Mouse (Mus musculus) midbrain, embryonic 14.5 days (tissue): ENCODE data around the gene Tmem41a. TPM values are rescaled to one million over a fixed set of nuclear protein-coding genes. Genes with fewer than 3 reads are reported as not detected.
"Not testable (repeated sequence)": the region's sequence is repeated elsewhere in the genome, so short reads cannot be mapped to it uniquely, and the experiment has no call there.

Experiments
- ATAC-seq: fragments of 200-750 bp; cut with Nextera tagmentation; 2 replicates; pipeline ENCODE4 v1.8.0; 2017; ENCODE audit warnings: moderate number of reproducible peaks, moderate library complexity; ENCODE audit not compliant: low FRiP score, low TSS enrichment
- DNase-seq: peaks from one replicate; pipeline ENCODE4 v3.0.0-alpha.2; 2015
- H3K27ac ChIP-seq: fragments of 300-500 bp; sonication (generic); replicated peaks from 2 replicates; pipeline ENCODE4 v1.5.1; 2014; ENCODE audit warnings: mild to moderate bottlenecking, low read depth, low read length, moderate library complexity
- H3K27me3 ChIP-seq: fragments of 300-500 bp; sonication (generic); 2 replicates; pipeline ENCODE4 v1.6.1; 2014; ENCODE audit warnings: low read length, control low read depth, mixed read lengths; ENCODE audit not compliant: control insufficient read depth, insufficient read depth
- H3K36me3 ChIP-seq: fragments of 300-500 bp; sonication (generic); 2 replicates; pipeline ENCODE4 v1.6.1; 2014; ENCODE audit warnings: low read length, control low read depth; ENCODE audit not compliant: control insufficient read depth, insufficient read depth
- H3K4me1 ChIP-seq: fragments of 300-500 bp; sonication (generic); 2 replicates; pipeline ENCODE4 v1.6.1; 2014; ENCODE audit warnings: mild to moderate bottlenecking, antibody characterized with exemption, low read length, control low read depth; ENCODE audit not compliant: control insufficient read depth, insufficient read depth
- H3K4me2 ChIP-seq: fragments of 300-500 bp; sonication (generic); 2 replicates; pipeline ENCODE4 v1.6.1; 2014; ENCODE audit warnings: mild to moderate bottlenecking, low read length, moderate library complexity
- H3K4me3 ChIP-seq: fragments of 300-500 bp; sonication (generic); replicated peaks from 2 replicates; pipeline ENCODE4 v1.5.1; 2014; ENCODE audit warnings: low read depth, low read length
- H3K9ac ChIP-seq: fragments of 300-500 bp; sonication (generic); replicated peaks from 2 replicates; pipeline ENCODE4 v1.6.1; 2014; ENCODE audit warnings: mild to moderate bottlenecking, low read length, moderate library complexity
- H3K9me3 ChIP-seq: fragments of 300-500 bp; sonication (generic); 2 replicates; pipeline ENCODE4 v1.6.1; 2016; ENCODE audit warnings: low read length, control low read depth, mixed read lengths; ENCODE audit not compliant: control insufficient read depth
- WGBS: fragments of 180-500 bp; shearing (Covaris S2); extraction: QIAGEN DNeasy Blood & Tissue Kit; methylation state at CpG from one replicate; pipeline ENCODE4 v1.1.7; 2014; 5-methylcytosine and 5-hydroxymethylcytosine counted together
- polyA plus RNA-seq: library from polyadenylated mRNA; unstranded; fragments of >200 nt; fragmentation: Nextera tagmentation; extraction: Ambion mirVana; gene quantifications from 2 replicates; pipeline ENCODE4 v1.2.1, GENCODE M21; 2014

The Tmem41a gene
- polyA plus RNA-seq, 1 experiment from 2014 or later, result 40.7 TPM

- H3K4me2 ChIP-seq, result no peak overlapping the region
- H3K4me3 ChIP-seq, result no peak overlapping the region
- H3K27ac ChIP-seq, result no peak overlapping the region
- DNase-seq (no peak), ATAC-seq (no peak)
- peaks cover 72% of the 10 kb centered on the region for H3K36me3 ChIP-seq
- 85% methylated on average over 7 of the region's 7 CpGs for WGBS
- H3K9me3 ChIP-seq, result no peaks in the 10 kb centered on the region
- no peaks in the 10 kb centered on the region for H3K4me1 ChIP-seq
- H3K9ac ChIP-seq, result no peak overlapping the region
- H3K27me3 ChIP-seq, result no peaks in the 10 kb centered on the region
These were observed 30.7 kb downstream of the Tmem41a start for GRCm38 (mm10) chr16:21916681-21917080.

- WGBS, result 93% methylated on average over 6 of the region's 6 CpGs
- Histone ChIP-seq H3K27ac (no peak overlapping the region), H3K4me1 (no peaks in the 10 kb centered on the region), H3K4me2 (no peak overlapping the region), H3K9me3 (no peaks in the 10 kb centered on the region), H3K9ac (no peak overlapping the region), H3K27me3 (no peaks in the 10 kb centered on the region), H3K36me3 (peaks cover 85% of the 10 kb centered on the region), H3K4me3 (no peak overlapping the region)
- DNase-seq (no peak), ATAC-seq (no peak)
These were observed 34.0 kb downstream of the Tmem41a start for GRCm38 (mm10) chr16:21913347-21913746.

GRCm38 (mm10) chr16:21908906-21909305 lies 38.4 kb downstream of the Tmem41a start:
- H3K4me1 ChIP-seq, H3K27ac ChIP-seq, H3K4me3 ChIP-seq, H3K27me3 ChIP-seq, H3K9ac ChIP-seq, H3K9me3 ChIP-seq, DNase-seq, H3K4me2 ChIP-seq, ATAC-seq: not testable (repeated sequence)
- H3K36me3 ChIP-seq, result peaks cover 87% of the 10 kb centered on the region
- WGBS, result 37% methylated on average over 6 of the region's 8 CpGs

GRCm38 (mm10) chr16:21906902-21907301 lies 40.5 kb downstream of the Tmem41a start:
- Histone ChIP-seq H3K4me1 (no peaks in the 10 kb centered on the region), H3K9ac (no peak overlapping the region), H3K4me3 (no peak overlapping the region), H3K4me2 (no peak overlapping the region), H3K9me3 (no peaks in the 10 kb centered on the region), H3K27me3 (no peaks in the 10 kb centered on the region), H3K36me3 (peaks cover 73% of the 10 kb centered on the region), H3K27ac (no peak overlapping the region)
- no peak for ATAC-seq
- DNase-seq, result no peak
- 93% methylated on average over 6 of the region's 6 CpGs for WGBS

GRCm38 (mm10) chr16:21905996-21906395 lies 41.4 kb downstream of the Tmem41a start:
- DNase-seq, result no peak
- 92% methylated on average over 7 of the region's 7 CpGs for WGBS

DNA sequence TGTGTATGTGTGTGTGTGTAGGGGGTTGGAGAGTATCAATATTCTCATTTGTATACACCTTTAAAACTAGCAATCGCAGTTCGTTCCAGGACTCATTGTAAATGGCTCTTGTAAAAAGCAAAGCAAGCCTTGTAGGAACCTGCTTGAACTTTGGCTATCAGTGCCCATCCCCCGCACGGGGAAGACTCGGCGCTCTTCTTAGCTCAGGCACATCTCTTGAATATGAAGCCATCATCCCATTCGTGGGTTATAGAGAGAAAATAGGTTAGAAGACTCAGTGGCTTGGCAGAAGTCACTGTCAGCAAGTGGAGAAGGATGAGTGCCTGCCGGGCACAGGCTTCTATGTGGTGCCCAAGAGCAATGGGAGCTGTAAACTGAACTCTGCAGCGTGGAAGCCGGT lies 42.7 kb downstream of the Tmem41a start:
- no peak for ATAC-seq
- H3K4me2 ChIP-seq, result no peak overlapping the region
- H3K27me3 ChIP-seq, result no peaks in the 10 kb centered on the region
- WGBS, result 89% methylated on average over 10 of the region's 10 CpGs
- H3K9me3 ChIP-seq, result no peaks in the 10 kb centered on the region
- peaks cover 58% of the 10 kb centered on the region for H3K36me3 ChIP-seq
- H3K9ac ChIP-seq, result no peak overlapping the region
- no peak for DNase-seq
- H3K27ac ChIP-seq, result no peak overlapping the region
- H3K4me1 ChIP-seq, result no peaks in the 10 kb centered on the region
- H3K4me3 ChIP-seq, result no peak overlapping the region

More at GRCm38 (mm10) chr16:21905996-21906395, 41.4 kb downstream of the Tmem41a start:
- Histone ChIP-seq H3K27me3 (no peaks in the 10 kb centered on the region), H3K9ac (no peak overlapping the region), H3K27ac (no peak overlapping the region), H3K4me2 (no peak overlapping the region), H3K36me3 (peaks cover 67% of the 10 kb centered on the region), H3K9me3 (no peaks in the 10 kb centered on the region), H3K4me3 (no peak overlapping the region), H3K4me1 (no peaks in the 10 kb centered on the region)
- ATAC-seq, result no peak

GRCm38 (mm10) chr16:21901286-21901685 lies 46.1 kb downstream of the Tmem41a start:
- H3K27ac ChIP-seq, result no peak overlapping the region
- H3K4me3 ChIP-seq, result no peak overlapping the region
- no peaks in the 10 kb centered on the region for H3K9me3 ChIP-seq
- H3K9ac ChIP-seq, result no peak overlapping the region
- no peak overlapping the region for H3K4me2 ChIP-seq
- peaks cover 27% of the 10 kb centered on the region for H3K36me3 ChIP-seq
- no peak for ATAC-seq
- H3K27me3 ChIP-seq, result no peaks in the 10 kb centered on the region
- 76% methylated on average over 5 of the region's 5 CpGs for WGBS
- DNase-seq, result no peak
- no peaks in the 10 kb centered on the region for H3K4me1 ChIP-seq

- DNase-seq (no peak), ATAC-seq (no peak)
- no peak overlapping the region for H3K9ac ChIP-seq
- H3K4me2 ChIP-seq, result no peak overlapping the region
- H3K27me3 ChIP-seq, result no peaks in the 10 kb centered on the region
- H3K36me3 ChIP-seq, result peaks cover 7% of the 10 kb centered on the region; the same call in 1 of the 2 replicates
- 88% methylated on average over 6 of the region's 6 CpGs for WGBS
- H3K4me1 ChIP-seq, result no peaks in the 10 kb centered on the region
- H3K27ac ChIP-seq, result no peak overlapping the region
- no peaks in the 10 kb centered on the region for H3K9me3 ChIP-seq
- no peak overlapping the region for H3K4me3 ChIP-seq
These were observed 53.5 kb downstream of the Tmem41a start for GRCm38 (mm10) chr16:21893890-21894289.

DNA sequence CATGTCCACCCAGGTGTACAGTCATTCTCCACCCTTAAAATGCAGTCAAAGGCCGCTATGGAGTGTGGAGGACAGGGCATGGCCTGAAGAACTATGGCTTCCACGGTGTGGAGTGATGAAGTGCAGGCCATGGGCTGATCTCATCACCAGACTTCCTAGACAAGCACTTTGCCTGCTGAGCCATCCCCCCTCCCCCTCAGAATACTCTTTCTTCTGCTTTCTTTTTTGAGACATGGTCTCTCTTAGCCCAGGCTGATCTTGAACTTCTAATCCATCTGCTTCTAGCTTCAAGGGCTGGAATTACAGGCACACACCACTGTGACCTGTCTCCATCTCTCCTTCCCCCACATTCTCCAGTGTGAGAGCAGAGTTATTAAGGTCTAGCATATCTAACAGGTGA lies 59.8 kb downstream of the Tmem41a start:
- DNase-seq (no peak), ATAC-seq (no peak)
- Histone ChIP-seq H3K36me3 (peaks cover 7% of the 10 kb centered on the region; the same call in 1 of the 2 replicates), H3K27me3 (no peaks in the 10 kb centered on the region), H3K4me2 (no peak overlapping the region), H3K4me1 (no peaks in the 10 kb centered on the region), H3K27ac (no peak overlapping the region), H3K9ac (no peak overlapping the region), H3K9me3 (no peaks in the 10 kb centered on the region), H3K4me3 (no peak overlapping the region)
- 96% methylated on average over 2 of the region's 2 CpGs for WGBS
